Mouse (Mus musculus) heart, embryonic 12.5 days (tissue): ENCODE results near the gene Crybb3. TPM values are rescaled to one million over a fixed set of nuclear protein-coding genes. Genes with fewer than 3 reads are reported as not detected.
"Not testable (repeated sequence)": the region's sequence is repeated elsewhere in the genome, so short reads cannot be mapped to it uniquely, and the experiment has no call there.

Source experiments
- ATAC-seq: fragments of 200-750 bp; cut with Nextera tagmentation; 2 replicates; pipeline ENCODE4 v1.8.0; 2017; ENCODE audit warnings: moderate TSS enrichment, moderate library complexity; ENCODE audit not compliant: insufficient number of reproducible peaks, low FRiP score
- H3K27ac ChIP-seq: fragments of 300-500 bp; sonication (generic); 2 replicates; pipeline ENCODE4 v1.5.1; 2016; ENCODE audit warnings: mild to moderate bottlenecking, moderate library complexity; ENCODE audit not compliant: poor library complexity, severe bottlenecking
- H3K27me3 ChIP-seq: fragments of 300-500 bp; sonication (generic); replicated peaks from 2 replicates; pipeline ENCODE4 v1.6.1; 2016; ENCODE audit warnings: mild to moderate bottlenecking, moderate library complexity
- H3K36me3 ChIP-seq: fragments of 300-500 bp; sonication (generic); 2 replicates; pipeline ENCODE4 v1.6.1; 2016; ENCODE audit warnings: mild to moderate bottlenecking, moderate library complexity
- H3K4me1 ChIP-seq: fragments of 300-500 bp; sonication (generic); replicated peaks from 2 replicates; pipeline ENCODE4 v1.6.1; 2016; ENCODE audit warnings: mild to moderate bottlenecking
- H3K4me2 ChIP-seq: fragments of 300-500 bp; sonication (generic); 2 replicates; pipeline ENCODE4 v1.6.1; 2016; ENCODE audit warnings: mild to moderate bottlenecking, moderate library complexity
- H3K4me3 ChIP-seq: fragments of 300-500 bp; sonication (generic); 2 replicates; pipeline ENCODE4 v1.5.1; 2016; ENCODE audit warnings: mild to moderate bottlenecking
- H3K9ac ChIP-seq: fragments of 300-500 bp; sonication (generic); 2 replicates; pipeline ENCODE4 v1.6.1; 2016; ENCODE audit warnings: mild to moderate bottlenecking, moderate library complexity
- H3K9me3 ChIP-seq: fragments of 300-500 bp; sonication (generic); replicated peaks from 2 replicates; pipeline ENCODE4 v1.6.1; 2016; ENCODE audit warnings: mild to moderate bottlenecking, moderate library complexity
- WGBS: fragments of 180-500 bp; shearing (Covaris S2); methylation state at CpG from one replicate; pipeline ENCODE4 v1.1.7; 2016; 5-methylcytosine and 5-hydroxymethylcytosine counted together
- polyA plus RNA-seq: library from polyadenylated mRNA; unstranded; fragments of >200 nt; fragmentation: Nextera tagmentation; extraction: Ambion mirVana; gene quantifications from 2 replicates; pipeline ENCODE4 v1.2.1, GENCODE M21; 2016

Crybb3 gene
- polyA plus RNA-seq, 1 experiment from 2014 or later = 1.4 TPM

DNA sequence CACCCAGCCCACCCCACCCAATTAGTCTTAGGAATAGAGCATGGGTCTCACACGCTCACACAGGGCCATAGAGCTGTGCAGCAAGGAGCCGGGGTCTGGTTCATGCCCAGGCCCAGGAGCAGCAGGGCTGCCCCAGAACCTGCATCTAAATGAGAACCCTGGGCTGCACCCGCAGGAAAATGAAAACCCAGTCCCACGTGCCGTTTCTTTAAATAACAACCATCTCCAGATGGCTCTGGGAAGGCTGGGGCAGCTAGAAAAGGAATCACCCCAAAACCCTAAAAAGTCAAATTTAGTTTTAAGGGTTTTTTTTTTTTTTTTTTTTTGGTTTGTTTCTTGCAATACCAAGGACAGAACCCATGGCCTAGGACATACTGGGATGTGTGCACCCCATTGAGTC, 36.0 kb upstream of the Crybb3 start:
- H3K36me3 ChIP-seq = no peaks in the 10 kb centered on the region
- no peaks in the 10 kb centered on the region for H3K9me3 ChIP-seq
- peaks cover 96% of the 10 kb centered on the region for H3K4me1 ChIP-seq
- H3K27me3 ChIP-seq = no peaks in the 10 kb centered on the region
- no peak for ATAC-seq
- no peak overlapping the region for H3K4me3 ChIP-seq
- WGBS = 66% methylated on average over 5 of the region's 5 CpGs
- H3K9ac ChIP-seq = no peak overlapping the region
- no peak overlapping the region for H3K4me2 ChIP-seq
- H3K27ac ChIP-seq = no peak overlapping the region

DNA sequence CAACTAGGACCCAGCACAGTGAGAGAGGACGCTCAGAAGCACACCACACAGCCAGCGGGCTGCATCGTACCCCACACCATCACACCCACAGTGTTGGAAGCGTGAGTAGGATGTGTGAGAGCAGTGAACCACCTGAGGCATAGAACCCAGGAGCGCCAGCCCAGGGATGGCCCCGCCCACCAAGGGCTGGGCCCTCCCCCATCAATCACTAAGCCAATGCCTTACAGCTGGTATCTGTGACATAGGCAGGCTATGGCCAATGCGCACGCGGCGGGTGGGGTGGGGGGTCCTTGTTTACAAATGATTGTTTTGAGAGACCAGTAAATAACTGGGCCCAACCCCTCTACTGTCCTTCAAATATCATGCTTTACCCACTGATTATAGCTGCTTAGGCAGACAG, 34.5 kb upstream of the Crybb3 start:
- Histone ChIP-seq H3K9me3 (no peaks in the 10 kb centered on the region), H3K4me1 (peaks cover 95% of the 10 kb centered on the region), H3K4me3 (no peak overlapping the region), H3K4me2 (no peak overlapping the region), H3K27me3 (no peaks in the 10 kb centered on the region), H3K36me3 (no peaks in the 10 kb centered on the region), H3K9ac (no peak overlapping the region), H3K27ac (peak overlapping the region; percentile 98; the same call in 1 of the 2 replicates)
- WGBS = 59% methylated on average over 10 of the region's 10 CpGs
- no peak for ATAC-seq

DNA sequence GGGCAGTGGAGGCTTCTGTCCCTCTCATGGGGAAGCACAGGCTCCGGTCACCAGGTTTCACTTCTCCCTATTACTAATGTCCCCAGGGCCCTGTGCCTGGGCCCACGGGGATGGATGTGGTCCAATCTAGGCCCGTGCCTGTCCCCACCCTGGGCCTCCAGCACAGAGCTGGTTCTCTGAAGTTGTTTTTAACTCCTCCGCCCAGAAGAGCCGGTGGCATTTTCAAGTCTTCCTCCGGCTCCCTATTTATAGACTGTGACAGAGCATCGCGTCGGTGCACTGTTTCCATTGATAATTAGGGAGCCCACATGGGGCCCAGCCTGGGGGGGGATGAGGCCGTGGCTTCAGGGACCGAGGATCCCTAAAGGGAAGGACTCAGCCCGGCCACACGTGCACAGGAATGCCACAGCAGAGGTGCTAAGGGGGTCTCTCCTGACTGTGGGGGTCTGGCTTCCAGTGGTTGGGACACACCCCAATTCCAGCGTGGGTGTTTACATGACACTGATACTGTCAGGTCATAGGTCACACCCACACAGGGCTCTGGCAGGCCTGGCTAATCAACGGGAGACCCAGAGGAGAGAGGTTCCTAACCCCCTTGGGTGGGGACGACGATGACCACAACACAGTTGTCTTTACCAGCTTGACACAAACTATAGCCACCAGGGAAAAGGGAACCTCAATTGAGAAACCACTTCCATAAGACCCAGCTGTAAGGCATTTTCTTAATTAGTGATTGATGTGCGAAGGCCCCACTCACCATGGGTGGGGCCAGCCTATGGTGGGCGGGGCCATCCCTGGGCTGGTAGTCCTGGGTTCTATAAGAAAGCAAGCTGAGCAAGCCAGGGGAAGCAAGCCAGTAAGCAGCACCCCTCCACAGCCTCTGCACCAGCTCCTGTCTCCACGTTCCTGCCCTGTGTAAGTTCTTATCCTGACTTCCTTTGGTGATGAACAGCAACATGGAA, 33.2 kb upstream of the Crybb3 start:
- 17% methylated on average over 20 of the region's 20 CpGs for WGBS
- H3K27me3 ChIP-seq = no peaks in the 10 kb centered on the region
- H3K27ac ChIP-seq = peak overlapping the region; percentile 98
- H3K4me2 ChIP-seq = peak overlapping the region; percentile 47
- ATAC-seq = peak; percentile 66
- H3K36me3 ChIP-seq = no peaks in the 10 kb centered on the region
- no peaks in the 10 kb centered on the region for H3K9me3 ChIP-seq
- peaks cover 88% of the 10 kb centered on the region for H3K4me1 ChIP-seq
- peak overlapping the region; percentile 52; the same call in 1 of the 2 replicates for H3K9ac ChIP-seq
- H3K4me3 ChIP-seq = no peak overlapping the region

DNA sequence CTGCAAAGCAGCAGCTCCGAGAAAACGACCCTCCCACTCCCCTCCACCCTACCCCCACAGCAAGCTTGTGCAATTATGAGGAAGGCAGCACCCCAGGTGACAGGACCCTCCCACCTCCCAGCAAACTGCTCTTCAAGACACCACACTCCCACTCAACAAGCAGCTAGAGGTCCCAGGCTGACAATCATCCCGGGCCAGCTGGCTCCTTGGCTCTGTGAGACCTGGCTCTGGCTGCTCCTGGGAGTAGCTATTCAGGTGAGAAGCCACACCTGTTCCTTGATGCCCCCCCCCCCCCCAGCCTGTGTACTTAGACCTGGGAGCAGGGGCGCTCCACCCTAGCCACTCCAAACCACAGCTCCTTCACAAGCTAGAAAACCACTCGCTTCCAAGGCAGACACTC, 31.7 kb upstream of the Crybb3 start:
- no peak for ATAC-seq
- Histone ChIP-seq H3K4me2 (no peak overlapping the region), H3K4me1 (peaks cover 85% of the 10 kb centered on the region), H3K9ac (peak overlapping the region; percentile 51), H3K27me3 (no peaks in the 10 kb centered on the region), H3K4me3 (no peak overlapping the region), H3K36me3 (no peaks in the 10 kb centered on the region), H3K27ac (peak overlapping the region; percentile 98), H3K9me3 (no peaks in the 10 kb centered on the region)
- WGBS = 33% methylated on average over 5 of the region's 5 CpGs

DNA sequence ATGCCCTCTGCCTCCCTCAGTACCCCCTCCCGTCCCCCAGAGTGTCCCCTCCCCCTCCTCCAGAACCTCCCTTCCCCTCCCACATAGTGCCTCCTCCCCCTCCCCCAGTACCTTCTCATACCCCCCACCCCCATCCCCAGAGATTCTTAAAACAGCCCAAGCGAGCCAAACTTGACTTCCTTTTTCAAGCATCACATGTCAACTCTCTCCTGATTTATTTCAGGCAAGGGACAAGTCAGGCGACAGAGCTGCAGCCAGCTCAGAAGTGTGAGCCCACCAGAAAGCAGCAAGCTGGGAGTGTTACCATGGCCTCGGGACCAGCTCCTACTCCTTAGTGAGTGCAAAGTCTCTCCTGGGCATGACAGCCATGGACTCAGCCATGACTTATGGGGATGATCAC, 30.0 kb upstream of the Crybb3 start:
- 5% methylated on average over 4 of the region's 4 CpGs for WGBS
- no peak for ATAC-seq
- Histone ChIP-seq H3K9ac (peak overlapping the region; percentile 71; the same call in 1 of the 2 replicates), H3K36me3 (no peaks in the 10 kb centered on the region), H3K27me3 (no peaks in the 10 kb centered on the region), H3K27ac (peak overlapping the region; percentile 97), H3K4me3 (no peak overlapping the region), H3K9me3 (no peaks in the 10 kb centered on the region), H3K4me2 (peak overlapping the region; percentile 15; the same call in 1 of the 2 replicates), H3K4me1 (peaks cover 88% of the 10 kb centered on the region)

DNA sequence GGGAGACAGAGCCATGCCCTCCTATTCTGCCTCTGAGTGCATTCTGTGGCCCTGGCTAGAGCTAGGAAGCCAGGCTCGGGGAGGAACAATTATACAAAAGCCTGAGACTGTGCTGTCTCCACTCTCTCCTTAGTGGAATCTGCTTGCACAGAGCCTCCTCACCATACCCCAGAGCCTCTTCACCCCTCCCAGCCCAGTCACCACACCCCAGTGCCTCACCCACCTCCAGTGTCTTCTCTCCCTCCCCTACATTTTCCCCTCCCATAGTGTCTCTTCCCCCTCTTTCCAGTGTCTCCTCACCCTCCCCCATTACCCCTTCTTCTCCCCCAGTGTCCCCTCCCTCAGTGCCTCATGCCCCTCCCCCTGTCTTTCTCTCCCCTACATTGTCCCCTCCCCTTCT, 29.5 kb upstream of the Crybb3 start:
- 8% methylated on average over 1 of the region's 1 CpGs for WGBS
- no peak overlapping the region for H3K4me2 ChIP-seq
- H3K36me3 ChIP-seq = no peaks in the 10 kb centered on the region
- ATAC-seq = no peak
- H3K27me3 ChIP-seq = no peaks in the 10 kb centered on the region
- H3K4me3 ChIP-seq = no peak overlapping the region
- no peaks in the 10 kb centered on the region for H3K9me3 ChIP-seq
- H3K27ac ChIP-seq = peak overlapping the region; percentile 97
- H3K9ac ChIP-seq = peak overlapping the region; percentile 71
- peaks cover 84% of the 10 kb centered on the region for H3K4me1 ChIP-seq

DNA sequence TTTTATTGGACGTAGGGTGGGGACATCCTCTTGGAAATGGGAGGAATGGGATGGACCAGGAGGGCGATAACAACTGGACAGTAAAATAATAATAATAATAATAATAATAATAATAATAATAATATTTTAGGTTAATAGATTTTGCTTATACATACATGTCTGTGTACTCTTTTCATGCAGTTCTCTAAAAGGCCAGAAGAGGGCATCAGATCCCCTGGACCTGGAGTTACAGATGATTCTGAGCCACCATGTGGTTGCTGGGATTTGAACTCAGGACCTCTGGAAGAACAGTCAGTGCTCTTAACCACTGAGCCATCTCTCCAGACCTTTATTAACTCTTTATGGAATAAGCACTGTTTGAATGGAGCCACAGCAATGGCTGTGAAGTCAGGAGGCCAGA, 28.3 kb upstream of the Crybb3 start:
- H3K9me3 ChIP-seq, H3K27me3 ChIP-seq, H3K9ac ChIP-seq, H3K4me3 ChIP-seq, H3K4me2 ChIP-seq, ATAC-seq, H3K36me3 ChIP-seq: not testable (repeated sequence)
- Histone ChIP-seq H3K27ac (peak overlapping the region; percentile 89; the same call in 1 of the 2 replicates), H3K4me1 (peaks cover 76% of the 10 kb centered on the region)
- WGBS = 79% methylated on average over 2 of the region's 2 CpGs

DNA sequence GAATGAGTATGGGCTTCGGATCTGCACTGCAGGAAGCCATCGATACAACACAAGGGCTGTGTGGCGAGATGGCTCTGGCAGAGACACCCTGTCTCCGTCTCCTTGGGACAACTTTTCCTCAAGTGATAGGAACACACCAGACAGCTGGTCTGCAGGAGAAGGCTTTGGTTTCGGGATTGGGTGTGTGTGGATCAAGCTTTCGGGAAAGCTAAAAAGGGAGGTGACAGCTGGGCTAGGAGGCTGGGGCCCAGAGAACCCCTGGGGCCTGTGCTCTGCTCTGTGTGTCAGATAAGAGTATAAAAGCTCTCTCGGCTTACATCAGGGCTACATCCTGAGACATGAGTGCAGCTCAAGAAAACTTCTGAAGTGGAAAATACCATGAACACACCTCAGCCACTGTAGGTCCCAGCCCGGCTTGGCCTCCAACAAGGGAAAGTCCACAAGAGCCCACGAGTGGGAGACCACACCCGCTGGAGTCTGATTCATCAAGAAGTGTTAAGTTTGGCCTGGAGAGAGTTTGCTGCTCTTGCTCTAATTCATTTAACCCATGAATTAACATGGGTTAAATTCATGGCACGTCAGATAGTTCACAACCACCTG, 26.9 kb upstream of the Crybb3 start:
- no peak overlapping the region for H3K9ac ChIP-seq
- peak; percentile 56; the same call in 1 of the 2 replicates for ATAC-seq
- WGBS = 34% methylated on average over 11 of the region's 11 CpGs
- peaks cover 73% of the 10 kb centered on the region for H3K4me1 ChIP-seq
- H3K9me3 ChIP-seq = no peaks in the 10 kb centered on the region
- H3K4me3 ChIP-seq = no peak overlapping the region
- H3K27ac ChIP-seq = peak overlapping the region; percentile 89
- H3K4me2 ChIP-seq = peak overlapping the region; percentile 16; the same call in 1 of the 2 replicates
- 0 out of 2 replicates have a peak, but pooled peaks cover 3% of the 10 kb centered on the region for H3K36me3 ChIP-seq
- H3K27me3 ChIP-seq = no peaks in the 10 kb centered on the region

DNA sequence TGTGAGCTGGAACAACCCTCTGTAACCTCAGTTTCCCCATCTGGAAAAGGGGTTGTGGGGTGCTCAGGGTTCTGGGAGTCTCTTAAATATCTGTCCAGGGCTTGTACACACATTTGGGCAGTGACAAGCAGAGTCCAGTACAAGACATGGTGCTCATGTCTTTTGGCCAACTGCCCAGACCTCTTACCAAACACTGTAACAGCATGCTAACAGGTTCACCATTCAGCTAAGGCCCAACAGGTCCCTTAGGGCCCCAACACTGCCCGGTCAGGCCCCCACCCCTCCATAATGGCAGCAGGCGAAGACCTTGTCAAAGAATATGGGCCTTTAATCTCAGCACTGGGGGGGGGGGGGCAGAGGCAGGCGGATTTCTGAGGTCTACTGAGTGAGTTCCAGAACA, 26.3 kb upstream of the Crybb3 start:
- 32% methylated on average over 3 of the region's 3 CpGs for WGBS
- H3K9me3 ChIP-seq = no peaks in the 10 kb centered on the region
- H3K27me3 ChIP-seq = no peaks in the 10 kb centered on the region
- H3K27ac ChIP-seq = peak overlapping the region; percentile 89
- H3K4me1 ChIP-seq = peaks cover 73% of the 10 kb centered on the region
- no peak overlapping the region for H3K4me3 ChIP-seq
- H3K4me2 ChIP-seq = peak overlapping the region; percentile 16; the same call in 1 of the 2 replicates
- no peak overlapping the region for H3K9ac ChIP-seq
- ATAC-seq = 0 out of 2 replicates have a peak, but pooled peaks have one; percentile 52
- 0 out of 2 replicates have a peak, but pooled peaks cover 3% of the 10 kb centered on the region for H3K36me3 ChIP-seq

DNA sequence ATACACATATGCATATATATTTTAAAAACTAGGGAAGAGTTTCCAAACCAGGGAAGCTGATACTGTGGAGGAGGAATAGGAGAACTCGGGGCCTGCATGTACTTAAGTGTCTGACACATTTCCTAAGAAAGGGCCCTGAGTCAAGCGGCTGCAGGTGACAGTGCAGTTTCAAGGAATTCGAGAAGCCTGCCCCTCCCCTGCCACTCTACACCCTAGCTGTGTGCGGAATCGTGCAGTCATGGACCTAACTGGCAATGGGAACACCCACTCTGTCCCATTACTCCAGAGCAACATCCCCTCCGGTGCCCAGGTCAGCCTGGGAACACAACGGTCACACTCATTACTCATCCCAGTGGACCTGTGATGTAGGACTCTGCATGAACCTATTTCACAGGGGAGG, 25.2 kb upstream of the Crybb3 start:
- 0 out of 2 replicates have a peak, but pooled peaks cover 3% of the 10 kb centered on the region for H3K36me3 ChIP-seq
- no peak for ATAC-seq
- H3K27ac ChIP-seq = peak overlapping the region; percentile 89
- peaks cover 75% of the 10 kb centered on the region for H3K4me1 ChIP-seq
- no peak overlapping the region for H3K4me3 ChIP-seq
- H3K9ac ChIP-seq = 0 out of 2 replicates have a peak overlapping the region, but pooled peaks have one; percentile 31
- H3K4me2 ChIP-seq = no peak overlapping the region
- no peaks in the 10 kb centered on the region for H3K9me3 ChIP-seq
- no peaks in the 10 kb centered on the region for H3K27me3 ChIP-seq
- WGBS = 69% methylated on average over 7 of the region's 7 CpGs

DNA sequence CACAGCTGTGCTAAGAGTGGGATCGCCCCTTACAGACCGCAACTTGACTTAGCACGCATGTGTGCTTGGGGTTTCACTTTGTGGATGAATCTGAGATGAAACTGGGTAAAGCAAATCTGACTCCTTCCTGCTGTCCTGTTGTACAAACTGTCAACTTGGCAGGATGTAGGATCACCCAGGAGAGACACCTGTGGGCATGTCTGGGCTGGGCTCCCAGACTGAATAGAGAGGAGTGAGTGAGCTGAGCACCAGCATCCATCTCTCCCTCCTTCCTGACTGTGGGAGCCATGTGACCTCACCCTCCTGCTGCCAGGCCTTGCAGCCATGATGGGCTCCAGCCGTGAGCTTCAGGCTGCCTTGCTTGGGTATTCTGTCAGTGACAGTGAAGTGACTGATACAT, 24.1 kb upstream of the Crybb3 start:
- 83% methylated on average over 4 of the region's 4 CpGs for WGBS
- Histone ChIP-seq H3K9ac (no peak overlapping the region), H3K27me3 (no peaks in the 10 kb centered on the region), H3K4me2 (no peak overlapping the region), H3K4me3 (no peak overlapping the region), H3K4me1 (peaks cover 71% of the 10 kb centered on the region), H3K27ac (no peak overlapping the region), H3K36me3 (peaks cover 13% of the 10 kb centered on the region), H3K9me3 (no peaks in the 10 kb centered on the region)
- no peak for ATAC-seq
